Mouse (Mus musculus): Measurements from ENCODE around the gene Noxo1.
A peak's percentile ranks its signal among the peaks of the same experiment; 100 is the strongest.

Gene Noxo1

DNA sequence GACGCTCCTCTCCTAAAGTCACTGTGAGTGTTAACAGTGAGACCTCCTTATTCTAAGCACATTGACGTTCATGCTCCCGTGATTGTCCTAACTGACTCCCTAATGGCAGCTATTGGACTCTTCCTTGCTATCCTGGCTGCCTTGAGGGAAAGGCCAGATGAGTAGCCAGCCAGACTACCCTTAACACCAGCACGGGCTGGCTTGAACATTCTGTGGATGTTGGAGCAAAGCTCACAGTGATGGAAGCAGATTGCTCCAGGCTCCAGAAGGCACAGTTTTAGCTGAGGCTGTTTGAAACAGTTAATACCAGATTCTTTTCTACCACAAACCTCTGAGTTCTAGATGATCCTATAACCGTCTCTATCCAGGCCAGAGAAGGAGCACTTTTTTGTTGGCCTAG lies 47.9 kb downstream of the Noxo1 start:
- no peak for DNase-seq (ENCODE audit: low spot score)

DNA sequence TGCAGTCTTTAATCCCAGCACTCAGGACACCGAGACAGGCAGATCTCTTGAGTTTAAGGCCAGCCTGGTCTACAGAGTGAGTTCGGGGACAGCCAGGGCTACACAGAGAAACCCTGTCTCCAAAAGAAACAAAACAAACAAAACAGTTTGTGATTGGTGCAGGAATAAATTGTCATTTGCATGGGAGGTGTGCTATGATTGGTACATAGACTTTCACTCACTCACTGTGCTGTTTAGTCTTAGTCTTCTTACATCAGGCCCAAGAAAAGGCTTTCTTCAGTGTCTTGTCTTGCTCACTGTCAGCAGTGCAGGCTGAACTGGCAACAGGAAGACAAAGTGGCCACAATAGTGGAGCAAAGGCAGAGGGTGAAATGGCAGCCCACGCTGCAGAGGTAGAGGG lies 48.3 kb downstream of the Noxo1 start:
- DNase-seq (ENCODE audit: low spot score): no peak

DNA sequence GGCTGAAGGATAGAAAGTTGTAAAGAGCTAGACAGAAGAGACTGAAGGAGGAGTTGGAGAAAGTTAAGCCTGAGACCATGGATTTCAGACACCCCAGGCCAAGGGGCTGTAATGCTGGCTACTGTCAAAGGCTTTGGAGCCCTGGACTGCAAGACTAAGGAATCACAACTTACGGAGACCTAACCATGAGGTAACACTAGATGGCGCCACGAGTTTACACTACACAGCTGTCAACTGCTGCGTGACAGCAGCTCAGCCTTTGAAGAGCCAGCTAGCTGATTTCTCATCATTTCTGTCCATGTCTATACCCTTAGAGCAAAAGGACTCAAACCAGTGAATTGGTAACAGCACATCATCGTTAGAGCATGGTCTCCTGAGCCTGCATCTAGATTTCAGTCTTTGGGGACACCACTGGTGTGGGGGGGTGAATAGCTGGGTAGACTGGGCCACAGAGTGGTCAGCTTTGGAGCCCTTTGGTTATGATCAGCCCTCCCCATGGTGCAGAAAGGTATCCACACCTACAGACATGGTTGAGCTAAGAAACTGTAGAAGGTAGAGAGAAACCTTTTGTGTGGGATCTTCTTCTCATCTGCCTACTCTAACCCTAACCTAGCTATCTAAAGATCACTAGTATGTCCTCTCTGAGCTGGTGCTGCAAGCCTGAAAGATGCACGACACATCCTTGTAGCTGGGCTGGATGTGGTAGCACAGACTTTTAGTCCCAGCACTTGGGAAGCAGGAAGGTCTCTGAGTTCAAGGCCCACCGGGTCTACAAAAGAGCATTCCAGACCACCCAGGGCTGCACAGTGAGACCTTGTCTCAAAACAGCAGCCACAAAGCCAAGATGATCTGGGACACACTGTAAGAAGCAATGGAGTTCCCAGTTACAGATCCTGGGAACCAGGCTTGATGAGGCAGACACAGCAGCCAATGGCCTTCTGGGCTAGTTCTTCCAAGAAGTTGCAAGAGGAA lies 49.8 kb downstream of the Noxo1 start:
- DNase-seq (ENCODE audit: low spot score): peak; percentile 78

DNA sequence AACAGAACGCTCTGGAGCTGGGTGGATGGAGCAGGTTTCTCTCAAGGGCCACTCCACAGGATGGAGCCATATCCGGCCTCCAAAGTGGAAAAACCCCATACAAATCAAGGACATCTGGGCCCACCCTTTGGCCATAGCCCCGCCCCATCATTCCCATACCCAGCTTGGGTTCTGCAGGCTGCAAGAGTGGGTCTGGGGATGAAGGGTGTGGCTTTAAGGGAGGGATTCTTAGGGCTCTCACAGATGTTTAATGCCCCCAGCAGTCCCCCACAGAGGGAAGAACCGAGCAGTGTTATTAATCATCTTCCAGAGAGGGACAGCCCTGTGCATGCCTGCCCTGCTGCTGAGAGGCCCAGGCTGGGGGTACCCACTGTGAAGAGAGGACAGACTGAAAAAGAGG lies 51.0 kb downstream of the Noxo1 start:
- no peak for DNase-seq (ENCODE audit: low spot score)
